Mouse (Mus musculus) bone marrow, adult 2 months (tissue): ENCODE measurements around the gene Psg22.

Experiments
- CTCF ChIP-seq: fragments of 200-500 bp; IDR thresholded peaks from 2 replicates; pipeline ENCODE4 v1.5.1; 2011; ENCODE audit warnings: low read length, control low read depth; ENCODE audit not compliant: control insufficient read depth, insufficient read depth
- POLR2A ChIP-seq: fragments of 200-500 bp; IDR thresholded peaks from 2 replicates; pipeline ENCODE4 v1.6.1; 2011; ENCODE audit warnings: low read depth, mild to moderate bottlenecking, control low read depth, low read length, borderline replicate concordance; ENCODE audit not compliant: control insufficient read depth

DNA sequence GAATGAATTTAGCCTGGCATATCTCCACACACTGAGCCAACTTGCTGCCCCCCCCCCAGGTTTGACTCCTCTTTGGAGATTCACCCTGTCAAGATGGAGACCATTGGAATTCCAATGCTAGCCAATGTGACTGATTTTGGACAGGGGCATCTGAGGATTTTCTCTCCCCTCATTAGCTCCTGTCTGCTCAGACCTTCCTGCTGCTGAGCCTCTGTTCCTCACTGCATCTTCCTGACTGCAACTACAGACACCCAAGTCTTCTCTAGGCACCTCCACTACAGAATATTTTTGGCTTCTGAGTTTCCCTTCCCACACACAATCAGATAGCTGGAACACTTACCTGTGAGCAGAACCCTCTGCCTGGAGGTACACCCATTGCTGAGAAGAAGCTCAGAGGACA, 32.3 kb upstream of the Psg22 start:
- TF ChIP-seq CTCF (no peak), POLR2A (no peak)
